In the genomic region with DNA sequence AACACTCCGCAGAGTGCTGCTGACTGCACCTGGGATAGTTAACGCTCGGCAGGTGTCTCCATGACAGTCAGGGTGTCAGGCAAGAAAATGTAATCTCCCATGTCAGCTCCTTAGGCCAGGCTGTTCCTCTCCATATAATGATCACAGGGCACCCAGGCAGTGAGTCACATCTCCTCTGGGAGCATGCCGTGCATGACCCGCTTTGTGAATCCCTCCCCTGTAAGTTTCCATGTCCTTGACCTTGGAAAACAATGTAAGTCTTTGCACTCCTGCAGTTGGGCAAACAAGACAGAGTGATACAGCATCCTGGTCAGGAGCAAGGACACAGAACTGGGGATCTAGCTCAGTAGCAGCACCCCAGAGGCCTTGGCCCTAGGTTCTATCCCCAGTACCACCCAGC, we compare ENCODE assay signal across 14 mouse cellular contexts.
"Had no signal": no experiment of that assay in that cellular context is flagged by ENCODE, and none has a peak within 500 bp of the region (broad histone marks: within the 10 kb centered on the region; RNA-seq: fewer than 3 reads in every experiment).

No protein-coding gene starts in this region.

- H3K4me2 ChIP-seq: limb, embryonic 12.5 days; liver, embryonic 13.5 days; lung, embryonic 15.5 days; midbrain, embryonic 12.5 days had no signal

- ATAC-seq: liver, postnatal 0 days; midbrain, embryonic 16.5 days had no signal

- H3K27me3 ChIP-seq: limb, embryonic 12.5 days; liver, embryonic 13.5 days; lung, embryonic 15.5 days; midbrain, embryonic 12.5 days had no signal

- H3K36me3 ChIP-seq: liver, embryonic 13.5 days; lung, embryonic 15.5 days; midbrain, embryonic 12.5 days had no signal

- DNase-seq: kidney, adult 8-10 months; kidney, postnatal 4 days; liver; liver, embryonic 13.5 days; liver, postnatal 0 days; lung, postnatal 14 days; thymus, postnatal 36 days had no signal

- H3K4me1 ChIP-seq: liver, embryonic 13.5 days; lung, embryonic 15.5 days had no signal

- H3K27ac ChIP-seq: kidney, postnatal 0 days; limb, embryonic 12.5 days; liver, embryonic 13.5 days; lung, embryonic 15.5 days; macrophage; midbrain, embryonic 12.5 days had no signal

- H3K4me3 ChIP-seq: limb, embryonic 12.5 days; liver, embryonic 13.5 days; lung, embryonic 15.5 days; megakaryocyte, embryonic 14.5 days; midbrain, embryonic 12.5 days had no signal

- H3K9me3 ChIP-seq: limb, embryonic 12.5 days; liver, embryonic 13.5 days; lung, embryonic 15.5 days; midbrain, embryonic 12.5 days had no signal

- H3K9ac ChIP-seq: limb, embryonic 12.5 days; liver, embryonic 13.5 days; liver, postnatal 0 days; lung, embryonic 15.5 days; midbrain, embryonic 12.5 days had no signal
